Mouse (Mus musculus) heart, embryonic 15.5 days (tissue): ENCODE measurements around the gene Gm26897. TPM values are rescaled to one million over a fixed set of nuclear protein-coding genes. Genes with fewer than 3 reads are reported as not detected.

Experiments used
- ATAC-seq: fragments of 200-750 bp; cut with Nextera tagmentation; replicated peaks from 2 replicates; pipeline ENCODE4 v1.8.0; 2017; ENCODE audit warnings: low read depth, moderate TSS enrichment; ENCODE audit not compliant: insufficient number of reproducible peaks, insufficient read depth, low FRiP score
- H3K27ac ChIP-seq: fragments of 300-500 bp; sonication (generic); 2 replicates; pipeline ENCODE4 v1.5.1; 2015; ENCODE audit warnings: mild to moderate bottlenecking, inconsistent platforms
- H3K27me3 ChIP-seq: fragments of 300-500 bp; sonication (generic); 2 replicates; pipeline ENCODE4 v1.6.1; 2015; ENCODE audit warnings: inconsistent platforms
- H3K36me3 ChIP-seq: fragments of 300-500 bp; sonication (generic); 2 replicates; pipeline ENCODE4 v1.6.1; 2015; ENCODE audit warnings: mild to moderate bottlenecking, inconsistent platforms
- H3K4me1 ChIP-seq: fragments of 300-500 bp; sonication (generic); replicated peaks from 2 replicates; pipeline ENCODE4 v1.6.1; 2015; ENCODE audit warnings: inconsistent platforms
- H3K4me2 ChIP-seq: fragments of 300-500 bp; sonication (generic); 2 replicates; pipeline ENCODE4 v1.6.1; 2015; ENCODE audit warnings: inconsistent platforms, mild to moderate bottlenecking, moderate library complexity
- H3K4me3 ChIP-seq: fragments of 300-500 bp; sonication (generic); 2 replicates; pipeline ENCODE4 v1.5.1; 2015; ENCODE audit warnings: mild to moderate bottlenecking, inconsistent platforms
- H3K9ac ChIP-seq: fragments of 300-500 bp; sonication (generic); 2 replicates; pipeline ENCODE4 v1.6.1; 2015; ENCODE audit warnings: mild to moderate bottlenecking, inconsistent platforms
- H3K9me3 ChIP-seq: fragments of 300-500 bp; sonication (generic); replicated peaks from 2 replicates; pipeline ENCODE4 v1.6.1; 2016; ENCODE audit warnings: inconsistent platforms
- WGBS: fragments of 180-500 bp; shearing (Covaris S2); methylation state at CpG from one replicate; pipeline ENCODE4 v1.1.7; 2015; ENCODE audit warnings: mixed read lengths; 5-methylcytosine and 5-hydroxymethylcytosine counted together
- polyA plus RNA-seq: library from polyadenylated mRNA; unstranded; fragments of >200 nt; fragmentation: Nextera tagmentation; extraction: Ambion mirVana; gene quantifications from 2 replicates; pipeline ENCODE4 v1.2.1, GENCODE M21; 2015

Gene Gm26897
- polyA plus RNA-seq: not detected in 2 replicates

DNA sequence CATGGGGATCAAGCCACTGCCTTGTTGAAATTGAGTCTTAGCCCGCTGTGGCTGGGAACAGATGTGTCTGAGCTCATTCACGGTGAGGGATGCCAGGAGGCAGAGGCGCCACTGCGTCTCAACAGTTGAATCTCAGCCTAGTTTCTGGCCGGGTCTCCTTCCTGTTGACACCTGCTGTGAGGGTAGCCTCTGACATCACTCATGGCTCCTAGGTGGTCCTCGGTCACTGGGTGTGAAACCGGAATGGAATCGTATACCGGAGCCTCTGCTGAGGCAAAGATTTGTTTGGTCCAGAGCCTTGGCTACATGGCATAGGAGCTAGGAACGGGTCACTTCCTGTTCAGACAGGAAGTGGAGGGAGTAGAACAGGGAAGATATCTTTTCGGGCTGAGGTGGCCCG is at the start of gene Gm26897:
Gm26897 (plus strand) TSS at position 74 of the 400 bp plus-strand sequence.
- H3K4me2 ChIP-seq: no peak within 1 kb of the TSS
- H3K9me3 ChIP-seq: no peaks in the 10 kb centered on the region
- H3K27me3 ChIP-seq: no peaks in the 10 kb centered on the region
- H3K4me3 ChIP-seq: no peak within 1 kb of the TSS
- H3K4me1 ChIP-seq: peaks cover 4% of the 10 kb centered on the region; the same call in 1 of the 2 replicates
- H3K36me3 ChIP-seq: no peaks in the 10 kb centered on the region
- no peak within 1 kb of the TSS for H3K9ac ChIP-seq
- WGBS: 80% methylated on average over 12 of the region's 12 CpGs
- no peak for ATAC-seq
- H3K27ac ChIP-seq: no peak within 1 kb of the TSS

- H3K4me2 ChIP-seq: no peak overlapping the region
- no peak overlapping the region for H3K27ac ChIP-seq
- ATAC-seq: no peak
- no peaks in the 10 kb centered on the region for H3K4me1 ChIP-seq
- 74% methylated on average over 5 of the region's 5 CpGs for WGBS
- H3K27me3 ChIP-seq: peaks cover 16% of the 10 kb centered on the region
- no peaks in the 10 kb centered on the region for H3K36me3 ChIP-seq
- H3K9ac ChIP-seq: no peak overlapping the region
- no peak overlapping the region for H3K4me3 ChIP-seq
- no peaks in the 10 kb centered on the region for H3K9me3 ChIP-seq
Observed at GRCm38 (mm10) chr5:111687370-111687769, 46.4 kb upstream of the Gm26897 start.

GRCm38 (mm10) chr5:111688584-111688983 is 45.1 kb upstream of the Gm26897 start:
- Histone ChIP-seq H3K9me3 (no peaks in the 10 kb centered on the region), H3K36me3 (no peaks in the 10 kb centered on the region), H3K27ac (no peak overlapping the region), H3K4me2 (no peak overlapping the region), H3K4me1 (peaks cover 2% of the 10 kb centered on the region; the same call in 1 of the 2 replicates), H3K27me3 (peaks cover 10% of the 10 kb centered on the region), H3K4me3 (no peak overlapping the region), H3K9ac (no peak overlapping the region)
- WGBS: 79% methylated on average over 10 of the region's 10 CpGs
- no peak for ATAC-seq

GRCm38 (mm10) chr5:111697996-111698395 is 35.7 kb upstream of the Gm26897 start:
- Histone ChIP-seq H3K4me2 (no peak overlapping the region), H3K9me3 (no peaks in the 10 kb centered on the region), H3K4me3 (no peak overlapping the region), H3K36me3 (no peaks in the 10 kb centered on the region), H3K27me3 (peaks cover 14% of the 10 kb centered on the region), H3K27ac (no peak overlapping the region), H3K4me1 (peaks cover 16% of the 10 kb centered on the region), H3K9ac (no peak overlapping the region)
- no peak for ATAC-seq
- 65% methylated on average over 7 of the region's 7 CpGs for WGBS

DNA sequence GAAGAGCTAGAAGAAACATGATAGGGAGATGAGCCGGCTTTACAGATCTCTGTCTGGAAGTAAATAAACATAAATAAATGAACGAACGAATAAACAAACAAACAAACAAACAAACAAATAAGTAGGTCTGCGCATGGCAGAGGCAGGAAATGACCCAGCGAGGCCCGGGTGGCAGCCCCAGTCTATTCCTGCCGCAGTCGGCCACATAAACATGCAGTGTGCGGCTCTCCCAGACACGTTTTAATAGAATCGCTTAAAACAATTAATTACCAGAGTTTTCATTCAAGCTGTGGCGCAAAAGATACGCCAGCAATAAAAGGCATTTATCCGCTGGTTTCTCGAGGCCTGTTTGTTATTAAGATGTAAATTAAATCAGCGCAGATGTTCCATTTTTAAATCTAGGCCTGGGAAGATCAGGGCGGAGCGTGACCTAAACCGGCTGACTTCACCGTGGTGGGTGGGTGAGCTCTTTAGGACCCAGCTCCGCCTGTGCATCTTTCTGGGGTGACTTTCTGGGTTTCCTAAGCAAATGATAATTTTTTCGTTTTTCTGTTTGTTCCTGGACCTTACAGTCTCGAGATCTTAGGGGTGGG is 33.9 kb upstream of the Gm26897 start:
- 79% methylated on average over 23 of the region's 23 CpGs for WGBS
- H3K36me3 ChIP-seq: no peaks in the 10 kb centered on the region
- H3K27me3 ChIP-seq: peaks cover 14% of the 10 kb centered on the region
- no peak overlapping the region for H3K4me3 ChIP-seq
- no peak overlapping the region for H3K4me2 ChIP-seq
- H3K27ac ChIP-seq: no peak overlapping the region
- no peak for ATAC-seq
- H3K4me1 ChIP-seq: peaks cover 9% of the 10 kb centered on the region
- H3K9ac ChIP-seq: no peak overlapping the region
- no peaks in the 10 kb centered on the region for H3K9me3 ChIP-seq

- H3K27ac ChIP-seq: no peak overlapping the region
- ATAC-seq: no peak
- no peaks in the 10 kb centered on the region for H3K36me3 ChIP-seq
- peaks cover 11% of the 10 kb centered on the region for H3K27me3 ChIP-seq
- H3K4me3 ChIP-seq: peak overlapping the region; percentile 33
- no peak overlapping the region for H3K9ac ChIP-seq
- peaks cover 9% of the 10 kb centered on the region for H3K4me1 ChIP-seq
- peak overlapping the region; percentile 57 for H3K4me2 ChIP-seq
- H3K9me3 ChIP-seq: no peaks in the 10 kb centered on the region
- 6% methylated on average over 27 of the region's 31 CpGs for WGBS
Observed at GRCm38 (mm10) chr5:111701634-111702329, 31.9 kb upstream of the Gm26897 start.

DNA sequence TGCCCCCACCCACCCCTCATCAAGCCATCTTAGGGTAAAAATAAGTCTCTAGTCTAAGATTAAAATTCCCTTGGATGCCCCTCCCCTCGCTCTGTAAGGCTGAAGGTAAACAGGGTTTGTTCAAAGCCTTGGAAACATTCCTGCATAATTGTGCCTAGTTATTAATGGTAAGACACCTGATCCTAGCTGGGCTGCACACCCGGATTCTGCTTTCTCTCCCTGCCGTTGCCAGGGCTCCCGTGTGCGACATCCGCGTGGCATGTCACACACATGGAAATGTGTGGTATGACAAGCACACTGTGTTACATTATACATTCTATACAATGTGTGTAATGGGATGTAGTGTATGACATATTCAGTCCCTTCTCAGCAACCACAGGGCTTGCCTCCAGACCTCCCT is 30.1 kb upstream of the Gm26897 start:
- Histone ChIP-seq H3K36me3 (no peaks in the 10 kb centered on the region), H3K27me3 (peaks cover 18% of the 10 kb centered on the region), H3K9ac (no peak overlapping the region), H3K27ac (no peak overlapping the region), H3K4me1 (peaks cover 9% of the 10 kb centered on the region), H3K9me3 (no peaks in the 10 kb centered on the region), H3K4me2 (no peak overlapping the region), H3K4me3 (no peak overlapping the region)
- WGBS: 87% methylated on average over 7 of the region's 7 CpGs
- ATAC-seq: no peak

GRCm38 (mm10) chr5:111704326-111704725 is 29.4 kb upstream of the Gm26897 start:
- Histone ChIP-seq H3K27me3 (peaks cover 19% of the 10 kb centered on the region), H3K27ac (no peak overlapping the region), H3K9me3 (no peaks in the 10 kb centered on the region), H3K4me2 (no peak overlapping the region), H3K36me3 (no peaks in the 10 kb centered on the region), H3K9ac (no peak overlapping the region), H3K4me1 (peaks cover 9% of the 10 kb centered on the region), H3K4me3 (no peak overlapping the region)
- no peak for ATAC-seq
- WGBS: 79% methylated on average over 11 of the region's 11 CpGs

- no peak for ATAC-seq
- H3K27ac ChIP-seq: no peak overlapping the region
- H3K4me3 ChIP-seq: no peak overlapping the region
- H3K4me2 ChIP-seq: no peak overlapping the region
- H3K9me3 ChIP-seq: no peaks in the 10 kb centered on the region
- no peaks in the 10 kb centered on the region for H3K36me3 ChIP-seq
- 57% methylated on average over 8 of the region's 8 CpGs for whole genome bisulfite sequencing
- no peak overlapping the region for H3K9ac ChIP-seq
- peaks cover 11% of the 10 kb centered on the region; the same call in 1 of the 2 replicates for H3K27me3 ChIP-seq
- H3K4me1 ChIP-seq: no peaks in the 10 kb centered on the region
Observed at GRCm38 (mm10) chr5:111709195-111709901, 24.4 kb upstream of the Gm26897 start.

DNA sequence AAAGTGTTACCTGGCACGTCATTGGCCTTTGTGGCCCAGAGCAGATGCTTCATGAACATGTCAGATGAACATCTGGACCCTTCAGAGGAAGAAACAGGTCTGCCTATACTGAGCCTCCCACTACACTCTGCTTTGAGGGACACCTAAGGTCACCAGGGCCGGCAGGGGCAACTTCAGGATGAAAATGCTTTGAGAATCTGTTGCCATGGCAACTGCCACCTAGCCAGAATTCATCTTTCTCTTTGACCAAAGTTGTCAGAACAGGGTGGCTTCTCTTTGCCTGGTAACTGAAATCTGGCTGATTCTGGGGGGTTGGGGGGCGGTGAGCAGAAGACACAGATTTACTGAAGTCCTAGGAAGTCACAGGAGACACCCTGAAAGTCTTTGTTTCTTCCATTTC is 14.7 kb upstream of the Gm26897 start:
- ATAC-seq: no peak
- no peak overlapping the region for H3K4me3 ChIP-seq
- 62% methylated on average over 3 of the region's 3 CpGs for WGBS

GRCm38 (mm10) chr5:111720726-111721125 is 13.0 kb upstream of the Gm26897 start:
- Histone ChIP-seq H3K4me1 (peaks cover 31% of the 10 kb centered on the region), H3K9ac (no peak overlapping the region), H3K9me3 (no peaks in the 10 kb centered on the region), H3K4me2 (no peak overlapping the region), H3K27me3 (0 out of 2 replicates have a peak, but pooled peaks cover 3% of the 10 kb centered on the region), H3K36me3 (no peaks in the 10 kb centered on the region), H3K27ac (no peak overlapping the region), H3K4me3 (no peak overlapping the region)
- 45% methylated on average over 9 of the region's 9 CpGs for WGBS
- no peak for ATAC-seq

More for the DNA sequence above, 14.7 kb upstream of the Gm26897 start:
- no peak overlapping the region for H3K9ac ChIP-seq
- H3K4me1 ChIP-seq: peaks cover 14% of the 10 kb centered on the region
- 0 out of 2 replicates have a peak, but pooled peaks cover 3% of the 10 kb centered on the region for H3K27me3 ChIP-seq
- no peaks in the 10 kb centered on the region for H3K36me3 ChIP-seq
- H3K9me3 ChIP-seq: no peaks in the 10 kb centered on the region
- no peak overlapping the region for H3K4me2 ChIP-seq
- no peak overlapping the region for H3K27ac ChIP-seq
